Mouse (Mus musculus): ENCODE data around the gene Adgrv1. TPM values are rescaled to one million over a fixed set of nuclear protein-coding genes. Genes with fewer than 3 reads are reported as not detected.

Adgrv1 gene
- polyA plus RNA-seq, 2 experiments = 0.08 to 0.24 TPM

- ATAC-seq (ENCODE audit: insufficient read depth) (no peak), DNase-seq (ENCODE audit: low read depth in 3 of 3, low spot score in 3 of 3) (no peak)
Measured at GRCm38 (mm10) chr13:81369564-81369963, 263.4 kb downstream of the Adgrv1 start.

GRCm38 (mm10) chr13:81368987-81369386 is 264.0 kb downstream of the Adgrv1 start:
- 26% methylated on average over 4 of the region's 4 CpGs for WGBS (ENCODE audit: insufficient replicate concordance)
- no peak overlapping the region for H3K9ac ChIP-seq (replicated peaks)
- H3K36me3 ChIP-seq (replicated peaks; ENCODE audit: control insufficient read depth, insufficient read depth, low read depth) = no peaks in the 10 kb centered on the region
- H3K27ac ChIP-seq = no peak overlapping the region
- TF ChIP-seq EP300 (IDR thresholded peaks at IDR 0.05; ENCODE audit: low read depth) (no peak), CTCF (IDR thresholded peaks at IDR 0.05; ENCODE audit: low read depth) (no peak)
- no peak for ATAC-seq (ENCODE audit: insufficient read depth)
- H3K9me3 ChIP-seq (ENCODE audit: control insufficient read depth, low read length) = no peaks in the 10 kb centered on the region
- no peak overlapping the region for H3K4me3 ChIP-seq (ENCODE audit: insufficient read depth in 1 of 2, low read depth in 2 of 2, low read length in 2 of 2)
- no peaks in the 10 kb centered on the region for H3K27me3 ChIP-seq (ENCODE audit: control insufficient read depth, insufficient read depth, low read length)
- no peak overlapping the region for H3K4me2 ChIP-seq (ENCODE audit: low read depth)
- H3K4me1 ChIP-seq (replicated peaks; ENCODE audit: control insufficient read depth in 2 of 2, insufficient read depth in 2 of 2, low read length in 1 of 2) = no peaks in the 10 kb centered on the region
- DNase-seq (ENCODE audit: low read depth in 3 of 3, low spot score in 3 of 3) = no peak

More at GRCm38 (mm10) chr13:81369564-81369963, 263.4 kb downstream of the Adgrv1 start:
- 63% methylated on average over 2 of the region's 2 CpGs for WGBS (ENCODE audit: insufficient replicate concordance)
- no peak overlapping the region for H3K9ac ChIP-seq (replicated peaks)
- H3K4me3 ChIP-seq (ENCODE audit: insufficient read depth in 1 of 2, low read depth in 2 of 2, low read length in 2 of 2) = no peak overlapping the region
- no peaks in the 10 kb centered on the region for H3K27me3 ChIP-seq (ENCODE audit: control insufficient read depth, insufficient read depth, low read length)
- H3K36me3 ChIP-seq (replicated peaks; ENCODE audit: control insufficient read depth, insufficient read depth, low read depth) = no peaks in the 10 kb centered on the region
- H3K27ac ChIP-seq = no peak overlapping the region
- TF ChIP-seq EP300 (IDR thresholded peaks at IDR 0.05; ENCODE audit: low read depth) (no peak), CTCF (IDR thresholded peaks at IDR 0.05; ENCODE audit: low read depth) (peak; percentile 48; the same call in 1 of the 2 replicates)
- no peak overlapping the region for H3K4me2 ChIP-seq (ENCODE audit: low read depth)
- no peaks in the 10 kb centered on the region for H3K4me1 ChIP-seq (replicated peaks; ENCODE audit: control insufficient read depth in 2 of 2, insufficient read depth in 2 of 2, low read length in 1 of 2)
- no peaks in the 10 kb centered on the region for H3K9me3 ChIP-seq (ENCODE audit: control insufficient read depth, low read length)

- H3K4me1 ChIP-seq (replicated peaks; ENCODE audit: control insufficient read depth in 2 of 2, insufficient read depth in 2 of 2, low read length in 1 of 2) = no peaks in the 10 kb centered on the region
Measured at GRCm38 (mm10) chr13:81367681-81368376, 265.1 kb downstream of the Adgrv1 start.

GRCm38 (mm10) chr13:81360338-81360737 is 272.6 kb downstream of the Adgrv1 start:
- DNase-seq (ENCODE audit: low read depth in 3 of 3, low spot score in 3 of 3) = no peak
- no peaks in the 10 kb centered on the region for H3K36me3 ChIP-seq (replicated peaks; ENCODE audit: control insufficient read depth, insufficient read depth, low read depth)
- TF ChIP-seq EP300 (IDR thresholded peaks at IDR 0.05; ENCODE audit: low read depth) (no peak), CTCF (IDR thresholded peaks at IDR 0.05; ENCODE audit: low read depth) (no peak)
- no peak for ATAC-seq (ENCODE audit: insufficient read depth)
- H3K27ac ChIP-seq = no peak overlapping the region
- H3K9me3 ChIP-seq (ENCODE audit: control insufficient read depth, low read length) = no peaks in the 10 kb centered on the region
- H3K4me1 ChIP-seq (replicated peaks; ENCODE audit: control insufficient read depth in 2 of 2, insufficient read depth in 2 of 2, low read length in 1 of 2) = no peaks in the 10 kb centered on the region
- no peak overlapping the region for H3K4me2 ChIP-seq (ENCODE audit: low read depth)
- H3K4me3 ChIP-seq (ENCODE audit: insufficient read depth in 1 of 2, low read depth in 2 of 2, low read length in 2 of 2) = no peak overlapping the region
- no peaks in the 10 kb centered on the region for H3K27me3 ChIP-seq (ENCODE audit: control insufficient read depth, insufficient read depth, low read length)
- WGBS (ENCODE audit: insufficient replicate concordance) = 53% methylated on average over 2 of the region's 2 CpGs
- no peak overlapping the region for H3K9ac ChIP-seq (replicated peaks)

More at GRCm38 (mm10) chr13:81367681-81368376, 265.1 kb downstream of the Adgrv1 start:
- Histone ChIP-seq H3K4me2 (ENCODE audit: low read depth) (no peak overlapping the region), H3K27ac (no peak overlapping the region), H3K36me3 (replicated peaks; ENCODE audit: control insufficient read depth, insufficient read depth, low read depth) (no peaks in the 10 kb centered on the region), H3K9ac (replicated peaks) (no peak overlapping the region), H3K9me3 (ENCODE audit: control insufficient read depth, low read length) (no peaks in the 10 kb centered on the region), H3K27me3 (ENCODE audit: control insufficient read depth, insufficient read depth, low read length) (no peaks in the 10 kb centered on the region), H3K4me3 (ENCODE audit: insufficient read depth in 1 of 2, low read depth in 2 of 2, low read length in 2 of 2) (no peak overlapping the region)
- ATAC-seq (ENCODE audit: insufficient read depth) (peak; percentile 39; the same call in 1 of the 2 replicates), DNase-seq (ENCODE audit: low read depth in 3 of 3, low spot score in 3 of 3) (no peak)
- no peak for TF ChIP-seq CTCF (IDR thresholded peaks at IDR 0.05; ENCODE audit: low read depth)
- no peak for TF ChIP-seq EP300 (IDR thresholded peaks at IDR 0.05; ENCODE audit: low read depth)
- 40% methylated on average over 4 of the region's 4 CpGs for WGBS (ENCODE audit: insufficient replicate concordance)

- Histone ChIP-seq H3K4me3 (ENCODE audit: insufficient read depth in 1 of 2, low read depth in 2 of 2, low read length in 2 of 2) (no peak overlapping the region), H3K36me3 (replicated peaks; ENCODE audit: control insufficient read depth, insufficient read depth, low read depth) (no peaks in the 10 kb centered on the region), H3K27me3 (ENCODE audit: control insufficient read depth, insufficient read depth, low read length) (no peaks in the 10 kb centered on the region), H3K4me1 (replicated peaks; ENCODE audit: control insufficient read depth in 2 of 2, insufficient read depth in 2 of 2, low read length in 1 of 2) (no peaks in the 10 kb centered on the region), H3K27ac (no peak overlapping the region), H3K4me2 (ENCODE audit: low read depth) (no peak overlapping the region), H3K9me3 (ENCODE audit: control insufficient read depth, low read length) (no peaks in the 10 kb centered on the region), H3K9ac (replicated peaks) (no peak overlapping the region)
- TF ChIP-seq EP300 (IDR thresholded peaks at IDR 0.05; ENCODE audit: low read depth) = no peak
- no peak for TF ChIP-seq CTCF (IDR thresholded peaks at IDR 0.05; ENCODE audit: low read depth)
- no peak for ATAC-seq (ENCODE audit: insufficient read depth)
- no peak for DNase-seq (ENCODE audit: low read depth in 3 of 3, low spot score in 3 of 3)
- 48% methylated on average over 1 of the region's 1 CpGs for whole genome bisulfite sequencing (ENCODE audit: insufficient replicate concordance)
Measured at GRCm38 (mm10) chr13:81358766-81359165, 274.2 kb downstream of the Adgrv1 start.
